Mouse (Mus musculus): ENCODE measurements around the gene Pigr. TPM values are rescaled to one million over a fixed set of nuclear protein-coding genes. Genes with fewer than 3 reads are reported as not detected.

Pigr gene
- polyA plus RNA-seq, 1 experiment from 2014 or later = not detected

Other genes starting within 250 kb of the Pigr start
- not detected in 2 replicates for gene Zp3r, start 197.1 kb upstream of the Pigr start, polyA plus RNA-seq (2015; fragmentation: Nextera tagmentation; extraction: Ambion mirVana)
- not detected in 2 replicates for gene C4bp, start 165.1 kb upstream of the Pigr start, polyA plus RNA-seq (2015; fragmentation: Nextera tagmentation; extraction: Ambion mirVana)
- gene Gm29427, start 110.9 kb upstream of the Pigr start, polyA plus RNA-seq (2015; fragmentation: Nextera tagmentation; extraction: Ambion mirVana) = 0.13 TPM in 1 of 2 replicates, not detected in the other
- 19.3 and 20.1 TPM in 2 replicates for gene Yod1, start 109.4 kb upstream of the Pigr start, polyA plus RNA-seq (2015; fragmentation: Nextera tagmentation; extraction: Ambion mirVana)
- gene Pfkfb2, start 97.4 kb upstream of the Pigr start, polyA plus RNA-seq (2015; fragmentation: Nextera tagmentation; extraction: Ambion mirVana) = 24.9 and 25.6 TPM in 2 replicates
- gene AA986860, start 94.7 kb upstream of the Pigr start, polyA plus RNA-seq (2015; fragmentation: Nextera tagmentation; extraction: Ambion mirVana) = 0.53 and 0.56 TPM in 2 replicates
- gene Fcamr, start 25.8 kb upstream of the Pigr start, polyA plus RNA-seq (2015; fragmentation: Nextera tagmentation; extraction: Ambion mirVana) = not detected in 2 replicates
- not detected in 2 replicates for gene Fcmr, start 39.0 kb downstream of the Pigr start, polyA plus RNA-seq (2015; fragmentation: Nextera tagmentation; extraction: Ambion mirVana)
- not detected in 2 replicates for gene Il24, start 60.8 kb downstream of the Pigr start, polyA plus RNA-seq (2015; fragmentation: Nextera tagmentation; extraction: Ambion mirVana)
- not detected in 2 replicates for gene Il20, start 84.8 kb downstream of the Pigr start, polyA plus RNA-seq (2015; fragmentation: Nextera tagmentation; extraction: Ambion mirVana)
- gene Il19, start 113.4 kb downstream of the Pigr start, polyA plus RNA-seq (2015; fragmentation: Nextera tagmentation; extraction: Ambion mirVana) = not detected in 2 replicates
- not detected in 2 replicates for gene Il10, start 193.2 kb downstream of the Pigr start, polyA plus RNA-seq (2015; fragmentation: Nextera tagmentation; extraction: Ambion mirVana)

Data from forebrain, embryonic 15.5 days (tissue).